9 mouse cellular contexts compared by ENCODE assay signal in genomic region chr10:22644853-22645491, GRCm38 (mm10). TPM values are rescaled to one million over a fixed set of nuclear protein-coding genes. Genes with fewer than 3 reads are reported as not detected.
DNase-seq lines count a peak whose midpoint lies in the region; ATAC-seq and TF ChIP-seq lines count a peak whose summit lies in the region.
"Had no signal": no experiment of that assay in that cellular context is flagged by ENCODE, and none has a peak within 500 bp of the region (broad histone marks: within the 10 kb centered on the region; RNA-seq: fewer than 3 reads in every experiment).

Gene Slc2a12 (plus strand): TSS chr10:22645011.

- intact Hi-C loops in heart, postnatal 14 days (cut with DNase I): loop anchor here (2.0 to 5.0 kb wide), 2 partner anchors 70 to 87 kb away; partner anchors contain the start of gene Tbpl1

- no peaks in the 10 kb centered on the region for H3K27me3 ChIP-seq in cerebellum, adult 2 months (ENCODE audit: control insufficient read depth, insufficient read depth, low read length)
- H3K27me3 ChIP-seq in forebrain, postnatal 0 days (ENCODE audit: insufficient read depth, low read length): no peaks in the 10 kb centered on the region
- H3K27me3 ChIP-seq in liver, embryonic 13.5 days: 0 out of 2 replicates have a peak, but pooled peaks cover 4% of the 10 kb centered on the region

- TF ChIP-seq CTCF in cerebellum, adult 2 months (IDR thresholded peaks at IDR 0.05; ENCODE audit: borderline replicate concordance, insufficient read depth, low read depth, low read length): no peak; the same call in 1 of the 2 replicates
- peak; percentile 53 for TF ChIP-seq CTCF in forebrain, postnatal 0 days (IDR thresholded peaks at IDR 0.05; ENCODE audit: low read depth)

- H3K9me3 ChIP-seq in forebrain, postnatal 0 days (ENCODE audit: low read length): no peaks in the 10 kb centered on the region
- H3K9me3 ChIP-seq in liver, embryonic 13.5 days (replicated peaks): no peaks in the 10 kb centered on the region
- H3K9me3 ChIP-seq: G1E had no signal

- H3K4me1 ChIP-seq in cerebellum, adult 2 months (ENCODE audit: control insufficient read depth, insufficient read depth, low read length): no peaks in the 10 kb centered on the region
- H3K4me1 ChIP-seq in forebrain, postnatal 0 days (ENCODE audit: insufficient read depth): no peaks in the 10 kb centered on the region
- H3K4me1 ChIP-seq in liver, embryonic 13.5 days (replicated peaks): no peaks in the 10 kb centered on the region

- DNase-seq in ES-CJ7 (ENCODE audit: low read depth, low spot score): peak; percentile 62
- DNase-seq in cerebellum, adult 2 months: peak; percentile 56 to 68
- DNase-seq in forebrain, postnatal 0 days: peak; percentile 64
- peak; percentile 71 to 77 for DNase-seq in heart, postnatal 14 days
- peak; percentile 77 to 83 for DNase-seq in kidney, postnatal 36 days
- peak; percentile 3 for DNase-seq in liver, embryonic 13.5 days
- DNase-seq in neural tube, embryonic 10.5 days (ENCODE audit: extremely low spot score, low spot score): peak; percentile 67
- peak; percentile 88 for DNase-seq in testis, postnatal 10 days (ENCODE audit: low spot score)

- TF ChIP-seq POLR2A in cerebellum, adult 2 months (IDR thresholded peaks at IDR 0.05; ENCODE audit: borderline replicate concordance, insufficient read depth, low read length): no peak

- ATAC-seq in forebrain, postnatal 0 days: peak; percentile 90
- ATAC-seq in liver, embryonic 13.5 days (ENCODE audit: low read depth): peak; percentile 55

- no peaks in the 10 kb centered on the region for H3K36me3 ChIP-seq in forebrain, postnatal 0 days (ENCODE audit: insufficient read depth)
- H3K36me3 ChIP-seq in liver, embryonic 13.5 days: no peaks in the 10 kb centered on the region
- H3K36me3 ChIP-seq: G1E had no signal

- WGBS in cerebellum, adult 2 months: 2% methylated on average over 40 of the region's 40 CpGs
- WGBS in forebrain, postnatal 0 days: 1% methylated on average over 40 of the region's 40 CpGs
- 2% methylated on average over 40 of the region's 40 CpGs for WGBS in liver, embryonic 13.5 days (ENCODE audit: insufficient replicate concordance)

- peak within 1 kb of the TSS; percentile 81 for H3K4me3 ChIP-seq in cerebellum, adult 2 months (replicated peaks; ENCODE audit: insufficient read depth, low read depth, low read length)
- H3K4me3 ChIP-seq in forebrain, postnatal 0 days (ENCODE audit: low read depth, low read length): peak within 1 kb of the TSS; percentile 52
- peak within 1 kb of the TSS; percentile 51 for H3K4me3 ChIP-seq in liver, embryonic 13.5 days (replicated peaks)

- peak within 1 kb of the TSS; percentile 97 for H3K4me2 ChIP-seq in forebrain, postnatal 0 days (ENCODE audit: low read depth)
- peak within 1 kb of the TSS; percentile 66 for H3K4me2 ChIP-seq in liver, embryonic 13.5 days

- H3K9ac ChIP-seq in forebrain, postnatal 0 days: peak within 1 kb of the TSS; percentile 50
- H3K9ac ChIP-seq in liver, embryonic 13.5 days: peak within 1 kb of the TSS; percentile 36

- no peak within 1 kb of the TSS for H3K27ac ChIP-seq in cerebellum, adult 2 months (ENCODE audit: insufficient read depth, low read length)
- H3K27ac ChIP-seq in forebrain, postnatal 0 days (ENCODE audit: low read depth, low read length): peak within 1 kb of the TSS; percentile 29
- H3K27ac ChIP-seq in liver, embryonic 13.5 days: no peak within 1 kb of the TSS

RNA-seq across cellular contexts. Expression of gene Slc2a12, which starts in this region (rescaled TPM):
- polyA plus RNA-seq in cerebellum, adult 2 months (2012; rRNA removed): 1.3 and 2.8 TPM in 2 replicates
- total RNA-seq in forebrain, postnatal 0 days (2014; rRNA removed): 5.5 and 7.3 TPM in 2 replicates
- 4.6 and 6.6 TPM in 2 replicates for polyA plus RNA-seq in forebrain, postnatal 0 days (2015; fragmentation: Nextera tagmentation; extraction: Ambion mirVana)
- total RNA-seq in heart, postnatal 14 days (2021): 10 to 100 TPM; 13.0 to 16.7 TPM
- polyA plus RNA-seq in liver, embryonic 13.5 days (2015; fragmentation: Nextera tagmentation; extraction: Ambion mirVana): 0.05 TPM in 1 of 2 replicates, not detected in the other
- polyA plus RNA-seq: G1E had no signal

Comparison
In these comparisons a context has a peak if more than half of its experiments do, and no peak if none do; other contexts are left out.
1. Peak in DNase-seq, ATAC-seq, H3K4me3 ChIP-seq, H3K9ac ChIP-seq and H3K4me2 ChIP-seq in liver, embryonic 13.5 days; RNA of the gene not detected or under 1 TPM.
2. DNase-seq: peak in every context shown above with its lines; median percentile 88 in testis, postnatal 10 days; 80 in kidney, postnatal 36 days; 74 in heart, postnatal 14 days; 67 in neural tube, embryonic 10.5 days; 64 in forebrain, postnatal 0 days; 62 in ES-CJ7; 62 in cerebellum, adult 2 months; 3 in liver, embryonic 13.5 days.